ENCODE assay signal across 8 mouse cellular contexts in the genomic region with DNA sequence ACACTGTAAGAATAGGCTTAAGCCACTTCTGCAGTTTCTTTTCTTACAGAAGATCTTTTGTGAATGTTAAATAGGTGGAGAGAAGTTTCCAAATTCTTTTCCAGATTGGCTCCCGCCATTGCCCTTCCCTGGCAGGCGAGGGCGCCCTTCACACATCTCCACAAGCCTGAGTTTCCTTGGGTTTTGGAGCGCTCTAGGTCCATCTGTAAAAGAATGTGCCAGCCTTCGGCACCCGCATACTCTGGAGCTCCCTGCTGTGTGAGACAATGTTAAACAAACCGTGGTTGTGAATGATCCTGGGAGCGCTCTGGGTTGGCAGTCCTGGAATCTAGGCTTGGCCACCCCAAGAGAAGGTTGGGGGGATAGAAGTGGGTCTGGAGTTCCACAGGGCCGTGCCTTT.
DNase-seq lines count a peak whose midpoint lies in the region; TF ChIP-seq lines count a peak whose summit lies in the region.

No protein-coding gene starts in this region.

- no peak overlapping the region for H3K4me3 ChIP-seq in lung, adult 2 months (replicated peaks; ENCODE audit: extremely low read depth, low read depth, low read length)

- WGBS in lung, adult 2 months = 7% methylated on average over 9 of the region's 9 CpGs

- TF ChIP-seq CTCF in lung, adult 2 months (IDR thresholded peaks at IDR 0.05; ENCODE audit: insufficient read depth, low read length) = no peak

- no peak for TF ChIP-seq POLR2A in lung, adult 2 months (IDR thresholded peaks at IDR 0.05; ENCODE audit: borderline replicate concordance, extremely low read depth, low read depth, low read length)

- H3K4me1 ChIP-seq in lung, adult 2 months (ENCODE audit: control insufficient read depth, insufficient read depth, low read length) = no peaks in the 10 kb centered on the region

- peak; percentile 56 for DNase-seq in layer of hippocampus, adult 11-12 months (ENCODE audit: low spot score)
- DNase-seq in layer of hippocampus, adult 9-10 months (ENCODE audit: low spot score) = no peak
- DNase-seq in cerebellum, postnatal 14 days = peak; percentile 68 to 73
- DNase-seq in frontal cortex, postnatal 25 days (ENCODE audit: low spot score in 2 of 2) = peak; percentile 28 to 34
- peak; percentile 23 to 37 for DNase-seq in left cerebral cortex, adult 8-10 months (ENCODE audit: low spot score in 2 of 2)
- DNase-seq in right cerebral cortex, adult 18-20 months = peak; percentile 56
- DNase-seq in urinary bladder, postnatal 14 days (ENCODE audit: low spot score) = no peak
- no peak for DNase-seq in lung, adult 2 months

Comparison
In these comparisons a context has a peak if more than half of its experiments do, and no peak if none do; other contexts are left out.
1. DNase-seq: peak in layer of hippocampus, adult 11-12 months (single experiment), cerebellum, postnatal 14 days (2 of 2), frontal cortex, postnatal 25 days (2 of 2), left cerebral cortex, adult 8-10 months (2 of 2) and right cerebral cortex, adult 18-20 months (single experiment); none in layer of hippocampus, adult 9-10 months (single experiment), urinary bladder, postnatal 14 days (single experiment) and lung, adult 2 months (single experiment).